Mouse (Mus musculus) right cerebral cortex, postnatal 36 days (tissue): ENCODE data around the gene Morn2.

ENCODE experiments used
- DNase-seq, 2 experiments: peaks; one replicate each; pipeline ENCODE4 v3.0.0; 2022; ENCODE audit warnings: low spot score in 2 of 2, mixed read lengths in 1 of 2

Morn2 gene

DNA sequence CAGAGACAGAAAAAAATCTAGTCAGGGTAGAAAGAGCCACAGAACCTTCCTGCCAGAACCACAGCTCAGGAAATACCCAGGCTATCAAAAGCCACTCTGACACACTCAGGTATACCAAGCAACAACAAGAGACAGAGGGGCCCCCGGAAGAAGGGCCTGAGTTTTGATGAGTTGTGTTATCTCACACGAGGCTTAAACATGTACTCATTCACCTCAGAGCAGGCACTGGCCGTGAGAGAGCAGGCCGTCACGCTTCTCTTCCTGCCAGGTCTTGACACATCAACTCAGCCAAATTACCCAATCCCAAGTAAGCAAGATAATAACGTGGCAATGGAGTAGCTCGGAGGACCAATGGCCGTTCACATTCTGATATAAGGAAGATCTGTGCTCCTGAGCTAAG lies 33.7 kb downstream of the Morn2 start:
- DNase-seq: no peak

GRCm38 (mm10) chr17:80324521-80324920 lies 34.5 kb downstream of the Morn2 start:
- DNase-seq: no peak

DNA sequence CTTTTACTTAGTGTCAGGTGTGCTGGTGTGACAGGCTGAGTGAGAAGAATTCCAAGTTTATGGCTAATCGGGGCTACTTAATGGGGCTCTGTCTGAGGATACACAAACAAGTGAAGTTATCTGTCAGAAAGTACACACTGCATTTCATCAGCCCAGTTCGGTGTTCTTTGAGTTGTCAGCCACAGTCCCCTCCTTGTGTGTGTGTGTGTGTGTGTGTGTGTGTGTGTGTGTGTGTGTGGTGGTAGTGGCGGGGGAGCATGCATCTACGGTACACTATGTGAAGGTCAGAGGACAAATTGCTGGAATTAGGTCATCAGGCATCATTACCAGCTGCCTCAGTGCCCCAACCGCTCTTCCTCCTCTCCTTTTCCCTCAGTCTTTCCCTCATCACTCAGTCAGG lies 35.5 kb downstream of the Morn2 start:
- no peak for DNase-seq

DNA sequence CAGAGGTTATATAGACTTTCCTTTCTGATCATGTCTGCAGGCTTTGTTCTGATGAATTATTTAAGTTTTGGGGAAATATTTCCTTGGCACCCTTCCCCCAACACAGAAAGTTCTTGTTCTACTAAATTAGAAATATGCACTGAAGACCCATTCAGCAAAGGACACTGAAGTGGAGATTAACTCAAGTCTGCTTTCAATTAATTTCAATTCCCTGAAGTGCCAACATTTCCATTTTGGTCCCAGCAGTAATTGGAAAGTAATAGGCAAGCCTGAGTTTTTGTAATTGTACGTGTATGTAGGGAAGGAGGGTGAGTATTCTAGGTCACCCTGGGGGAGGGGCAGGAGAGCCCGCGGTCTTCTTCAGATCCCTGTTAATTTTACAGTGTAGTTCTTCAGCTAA lies 36.4 kb downstream of the Morn2 start:
- no peak for DNase-seq

- no peak for DNase-seq
These were observed 42.4 kb downstream of the Morn2 start for GRCm38 (mm10) chr17:80332386-80332785.

- DNase-seq: no peak
These were observed 55.3 kb downstream of the Morn2 start for GRCm38 (mm10) chr17:80345277-80345676.

GRCm38 (mm10) chr17:80346591-80347125 lies 56.7 kb downstream of the Morn2 start:
- no peak for DNase-seq
